Mouse (Mus musculus) granulocyte monocyte progenitor cell, adult 5-6 weeks (primary cell): ENCODE measurements at regions not wholly inside any gene's neighbourhood (a gene's known extent, or its start where the extent isn't known, plus 50 kb on each side); places are given as distances from the start of the nearest gene placed in this dataset.

Experiments
- ATAC-seq: replicated peaks from 2 replicates; pipeline ENCODE4 v1.8.0; 2016; ENCODE audit warnings: mild to moderate bottlenecking, moderate TSS enrichment, inconsistent platforms; ENCODE audit not compliant: poor library complexity, severe bottlenecking

DNA sequence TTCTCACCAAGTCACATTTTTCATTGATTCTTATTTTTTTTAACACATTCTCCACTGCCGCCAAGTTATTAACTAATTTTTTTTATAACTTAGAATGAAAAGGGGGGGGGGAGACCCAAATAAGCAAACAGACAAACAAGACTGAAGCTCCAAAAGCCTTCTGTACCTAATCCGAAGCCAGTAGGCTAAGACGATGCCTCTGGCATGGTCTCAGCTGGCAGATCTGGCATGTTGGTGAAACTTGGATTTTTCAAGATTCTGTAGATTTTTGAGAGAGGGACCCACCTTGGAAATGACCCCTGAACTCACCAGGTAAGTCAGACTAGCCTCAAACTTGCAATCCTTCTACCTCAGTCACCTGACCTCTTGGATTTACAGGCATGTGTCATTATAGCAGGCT lies 208.7 kb downstream of the Cd47 start:
- ATAC-seq: no peak

DNA sequence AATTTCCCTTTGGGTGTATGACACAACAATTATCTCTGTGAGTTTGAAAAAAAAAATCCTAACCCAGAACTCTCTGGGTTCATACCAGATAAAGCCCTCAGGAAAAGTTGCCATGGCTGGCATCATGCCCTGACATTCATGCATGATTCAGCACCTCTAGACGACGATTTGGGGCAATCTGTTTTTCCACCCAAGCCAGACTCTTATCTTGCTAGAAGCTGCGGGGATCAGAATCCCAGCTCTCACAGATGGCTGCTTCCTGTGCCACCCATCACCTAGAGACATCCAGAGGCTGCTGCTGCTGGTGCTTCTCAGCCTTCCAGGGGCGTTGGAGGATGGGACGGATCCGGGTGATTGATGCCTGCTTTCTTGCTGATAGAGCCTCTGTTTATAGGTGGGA lies 209.2 kb downstream of the Cd47 start:
- ATAC-seq: no peak; the same call in 1 of the 2 replicates

GRCm38 (mm10) chr16:50010074-50010473 lies 209.7 kb downstream of the Cd47 start:
- ATAC-seq: no peak

- no peak for ATAC-seq
Measured at GRCm38 (mm10) chr16:50010532-50010971, 210.2 kb downstream of the Cd47 start.

GRCm38 (mm10) chr16:50023885-50024284 lies 223.6 kb downstream of the Cd47 start:
- ATAC-seq: no peak

DNA sequence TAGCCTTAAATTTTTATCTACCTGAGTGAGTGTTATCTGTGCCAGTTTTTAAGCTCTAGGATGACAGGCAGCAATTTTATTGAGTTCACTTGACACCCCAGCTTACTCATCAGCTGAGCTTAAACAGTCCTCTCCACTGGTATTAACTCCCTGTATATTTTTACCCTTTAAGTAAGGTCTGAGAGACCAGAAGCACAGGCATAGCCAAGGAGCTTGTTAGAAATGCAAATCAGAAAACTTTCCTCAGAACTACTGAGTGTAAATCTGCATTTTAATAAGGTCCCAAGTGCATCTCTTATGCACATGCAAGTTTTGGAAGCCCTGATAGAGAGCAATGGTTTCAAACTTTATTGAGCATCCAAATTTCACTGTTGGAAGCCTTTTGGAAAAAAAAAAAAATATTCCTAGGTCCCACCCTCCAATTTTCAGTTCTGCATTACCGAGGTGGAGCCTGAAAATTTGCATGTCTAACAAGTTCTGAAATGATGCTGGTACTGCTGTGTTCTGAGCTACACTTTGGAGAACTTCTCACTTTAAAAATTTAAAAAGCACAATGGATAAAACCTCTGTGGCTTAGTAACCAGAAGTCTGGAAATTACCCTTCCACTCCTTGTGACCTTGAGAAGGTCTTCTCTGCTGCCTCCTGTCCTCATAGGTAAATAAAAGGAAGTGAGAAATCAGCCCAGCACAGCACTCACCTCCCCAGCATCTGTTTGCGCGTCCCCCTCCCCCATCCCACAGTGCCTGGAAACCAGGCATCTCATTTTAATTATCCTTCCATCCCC lies 226.0 kb downstream of the Cd47 start:
- ATAC-seq: 0 out of 2 replicates have a peak, but pooled peaks have one; percentile 26

DNA sequence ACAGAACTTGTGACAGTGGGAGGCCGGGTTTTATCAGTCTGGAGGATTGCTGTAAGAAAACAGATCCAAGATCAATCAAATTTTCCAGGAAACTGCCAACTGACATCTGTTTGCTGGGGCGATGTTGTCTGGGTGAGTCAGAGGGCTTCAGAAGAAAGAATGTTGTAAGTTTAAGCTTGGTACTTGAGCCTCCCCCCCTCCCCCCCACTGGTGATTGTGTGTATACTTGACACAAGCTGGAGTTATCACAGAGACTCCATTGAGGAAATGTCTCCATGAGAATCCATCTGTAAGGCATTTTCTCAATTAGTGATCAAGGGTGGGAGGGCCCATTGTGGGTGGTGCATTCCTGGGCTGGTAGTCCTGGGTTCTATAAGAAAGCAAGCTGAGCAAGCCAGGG lies 226.9 kb downstream of the Cd47 start:
- ATAC-seq: no peak

GRCm38 (mm10) chr16:50029711-50030110 lies 229.4 kb downstream of the Cd47 start:
- no peak for ATAC-seq

DNA sequence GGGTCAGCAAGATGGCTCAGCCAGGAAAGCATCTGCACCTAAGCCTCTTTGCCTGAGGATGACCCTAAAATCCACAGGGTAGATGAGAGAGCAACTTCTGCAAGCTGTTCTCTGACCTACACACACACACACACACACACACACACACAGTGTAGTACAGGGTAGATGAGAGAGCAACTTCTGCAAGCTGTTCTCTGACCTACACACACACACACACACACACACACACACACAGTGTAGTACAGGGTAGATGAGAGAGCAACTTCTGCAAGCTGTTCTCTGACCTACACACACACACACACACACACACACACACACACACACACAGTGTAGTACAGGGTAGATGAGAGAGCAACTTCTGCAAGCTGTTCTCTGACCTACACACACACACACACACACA lies 230.0 kb downstream of the Cd47 start:
- ATAC-seq: peak; percentile 94

DNA sequence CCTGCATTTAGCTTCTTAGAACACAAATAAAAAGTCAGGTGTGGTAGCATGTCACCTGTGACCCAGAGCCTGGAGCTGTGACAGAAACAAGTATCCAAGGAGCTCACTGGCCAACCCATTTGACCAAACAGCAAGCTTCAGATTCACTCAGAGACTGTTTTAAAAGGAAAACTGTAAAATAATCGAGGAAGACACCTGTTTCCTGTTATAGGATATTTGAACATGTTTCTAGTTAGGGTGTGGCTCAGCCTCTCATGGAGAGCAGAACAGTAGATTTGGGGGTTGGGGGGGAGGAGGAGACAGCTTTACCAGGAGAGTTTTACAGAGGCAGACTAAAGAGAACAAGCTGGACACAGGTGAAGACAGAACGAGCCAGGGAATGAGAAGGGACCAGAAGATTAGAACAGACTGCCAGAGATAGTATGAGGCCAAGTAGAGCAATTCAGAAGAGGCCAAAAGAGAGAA lies 230.6 kb downstream of the Cd47 start:
- ATAC-seq: no peak

DNA sequence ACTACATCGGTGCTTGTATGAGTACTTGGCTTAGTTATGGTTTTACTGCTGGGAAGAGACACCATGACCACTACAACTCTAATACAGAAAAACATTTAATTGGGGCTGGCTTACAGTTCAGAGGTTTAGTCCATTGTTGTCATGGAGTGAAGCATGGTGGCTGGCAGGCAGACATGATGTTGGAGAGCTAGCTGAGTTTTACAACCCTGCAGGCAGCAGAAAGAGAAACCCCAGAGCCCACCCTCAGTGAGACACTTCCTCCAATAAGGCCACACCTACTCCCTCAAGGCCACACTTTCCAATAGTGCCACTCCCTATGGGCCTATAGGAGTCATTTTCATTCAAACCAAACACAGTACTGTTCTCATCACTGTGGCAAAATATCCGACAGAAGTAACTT lies 232.5 kb downstream of the Cd47 start:
- no peak for ATAC-seq

DNA sequence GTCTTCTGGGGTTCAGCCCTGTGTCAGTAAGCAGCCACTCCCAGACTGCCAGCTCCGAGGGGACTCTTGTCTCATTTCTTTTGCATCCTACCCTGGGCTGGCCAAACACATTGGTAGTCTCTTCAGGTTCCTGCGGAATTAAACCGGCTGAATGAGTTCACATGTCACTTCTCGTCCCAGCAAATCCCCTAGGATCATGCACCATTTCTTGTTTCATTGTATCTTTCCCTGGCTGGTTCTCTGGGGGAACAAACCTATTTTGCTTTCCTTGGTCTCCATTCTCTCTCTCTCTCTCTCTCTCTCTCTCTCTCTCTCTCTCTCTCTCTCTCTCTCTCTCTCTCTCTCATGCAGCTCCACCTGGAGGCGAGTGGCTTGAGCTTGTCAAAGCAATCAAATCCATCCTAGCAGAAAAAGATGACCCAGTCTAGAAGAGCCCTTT lies 236.0 kb downstream of the Cd47 start:
- no peak for ATAC-seq

- 0 out of 2 replicates have a peak, but pooled peaks have one; percentile 25 for ATAC-seq
Measured at GRCm38 (mm10) chr16:50044103-50044502, 243.8 kb downstream of the Cd47 start.

DNA sequence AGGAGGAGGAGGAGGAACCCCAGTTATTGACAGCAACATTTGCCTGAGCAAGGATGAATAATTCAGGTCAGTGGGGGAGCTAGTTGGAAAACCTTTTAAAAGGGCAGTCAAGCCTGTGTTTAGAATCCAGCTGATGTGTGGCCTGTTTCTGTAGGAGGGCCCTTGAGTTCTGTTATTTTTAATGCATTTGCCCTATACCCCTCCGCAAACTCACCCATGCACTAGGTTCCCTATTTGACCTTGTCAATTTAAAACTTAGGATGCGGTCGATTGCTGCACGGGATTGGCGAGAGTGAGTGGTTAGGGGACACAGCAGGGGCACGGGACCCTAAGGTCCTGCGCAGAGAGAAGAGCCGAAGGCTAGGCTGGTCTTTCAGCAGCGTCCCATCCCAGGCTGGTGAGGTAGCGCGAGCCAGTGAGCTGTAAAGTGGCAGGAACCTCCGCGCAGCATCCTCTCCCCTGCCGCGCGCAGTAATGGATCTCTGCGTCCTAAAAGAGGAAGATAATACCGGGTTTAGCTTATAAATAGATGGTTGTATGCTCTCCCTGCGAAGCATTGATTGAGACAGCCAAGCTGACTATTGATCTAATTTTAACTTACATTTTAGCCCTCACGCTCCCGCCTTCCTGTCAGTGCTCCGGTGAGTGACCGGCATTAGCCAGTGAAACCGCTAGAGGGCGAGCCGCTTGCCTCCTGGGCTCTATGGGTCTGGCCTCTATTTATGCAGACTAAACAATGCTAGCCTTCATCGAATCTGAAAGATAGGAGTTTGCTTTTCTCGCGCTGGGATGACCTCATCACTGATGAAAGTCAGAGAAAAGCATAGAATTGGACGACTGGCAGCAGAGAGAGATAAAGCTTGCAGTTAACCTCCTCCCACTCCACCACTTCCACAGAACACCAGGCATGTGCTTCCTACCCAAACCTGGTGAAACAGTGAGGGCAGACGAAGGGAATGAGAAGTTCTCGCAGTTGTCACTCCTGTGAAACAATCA lies 245.5 kb downstream of the Cd47 start:
- peak; percentile 87 for ATAC-seq

- ATAC-seq: no peak
Measured at GRCm38 (mm10) chr16:50063540-50063939, 263.2 kb downstream of the Cd47 start.

DNA sequence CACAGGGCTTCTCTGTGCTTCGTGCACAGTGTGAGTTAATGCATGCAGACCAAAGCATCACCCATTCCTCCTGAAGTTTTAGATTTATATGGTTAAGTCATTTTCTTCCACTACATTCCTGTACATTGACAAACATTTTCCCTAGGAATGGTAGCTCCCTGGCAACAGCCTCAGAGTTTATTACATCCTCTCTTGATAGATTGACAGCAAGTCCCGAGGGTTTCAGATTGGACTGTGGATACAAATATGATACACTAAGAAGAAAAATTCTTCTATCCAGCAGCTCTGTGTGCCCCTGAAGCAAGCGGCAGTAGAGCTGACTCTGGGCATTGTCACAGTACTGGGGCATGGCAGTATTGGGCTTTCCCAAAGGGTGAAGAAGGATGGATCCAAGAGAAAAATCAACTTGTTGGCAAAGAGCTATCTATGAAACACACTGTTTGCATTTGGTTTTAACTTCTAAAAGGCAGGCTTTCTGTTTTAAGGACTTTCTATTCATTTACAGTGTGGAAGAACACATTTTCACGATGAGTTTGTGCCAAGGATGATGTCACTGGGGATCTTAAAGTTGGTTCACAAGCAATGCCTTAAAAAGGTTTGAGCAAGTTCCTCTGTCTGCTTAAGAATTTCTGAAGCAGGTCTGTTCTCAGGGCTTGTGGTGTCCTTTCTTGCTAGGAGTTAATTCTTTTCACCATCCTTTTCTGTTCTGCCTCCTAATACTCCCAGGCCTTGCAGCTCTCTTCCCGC lies 265.2 kb downstream of the Cd47 start:
- no peak for ATAC-seq

DNA sequence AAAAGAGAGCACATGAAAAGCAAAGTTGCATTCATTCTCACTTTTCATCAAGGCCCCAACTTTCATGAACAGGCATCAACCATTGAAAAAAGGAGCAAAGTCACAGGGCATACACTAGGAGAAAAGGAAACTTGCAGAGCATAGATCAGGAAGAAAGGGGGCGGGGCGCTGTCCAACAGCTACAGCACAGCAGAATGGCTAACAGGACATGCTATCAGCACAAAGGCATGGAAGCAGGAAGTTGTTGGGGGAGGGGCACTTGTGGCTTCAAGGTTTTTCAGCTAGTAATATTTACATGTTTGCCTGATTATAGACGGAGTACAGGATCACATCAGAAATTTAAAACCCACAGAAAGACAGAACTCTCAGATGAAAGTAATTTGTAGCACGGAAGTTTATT lies 268.7 kb downstream of the Cd47 start:
- peak; percentile 87 for ATAC-seq

DNA sequence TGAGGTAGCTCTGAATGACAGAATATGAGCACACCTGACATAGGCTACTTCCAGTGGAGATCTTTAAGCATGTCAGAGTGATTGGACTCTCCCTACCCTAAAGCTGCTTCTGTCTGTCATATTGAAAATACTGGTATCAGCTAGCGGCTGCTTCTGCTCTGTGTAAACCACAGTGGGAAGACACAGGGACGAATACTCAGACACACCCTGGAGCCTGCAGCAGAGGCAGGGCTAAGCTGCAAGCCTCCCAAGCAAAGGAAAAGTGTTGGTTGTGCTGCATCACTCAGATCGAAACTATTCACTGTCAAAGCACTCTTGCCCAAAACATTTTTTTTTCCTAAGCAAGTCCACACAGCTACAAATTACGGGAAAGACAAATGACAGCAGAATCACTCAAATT lies 270.4 kb downstream of the Cd47 start:
- no peak for ATAC-seq

- no peak for ATAC-seq
Measured at GRCm38 (mm10) chr16:50072853-50073360, 272.6 kb downstream of the Cd47 start.

GRCm38 (mm10) chr16:50073979-50074378 lies 273.6 kb downstream of the Cd47 start:
- ATAC-seq: peak; percentile 67
